18 mouse cellular contexts compared by ENCODE assay signal in genomic region chr6:59264965-59265364, GRCm38 (mm10). TPM values are rescaled to one million over a fixed set of nuclear protein-coding genes. Genes with fewer than 3 reads are reported as not detected.
DNase-seq lines count a peak whose midpoint lies in the region; ATAC-seq and TF ChIP-seq lines count a peak whose summit lies in the region.
"Had no signal": no experiment of that assay in that cellular context is flagged by ENCODE, and none has a peak within 500 bp of the region (broad histone marks: within the 10 kb centered on the region; RNA-seq: fewer than 3 reads in every experiment).

No protein-coding gene starts in this region.

- no peak overlapping the region for H3K4me3 ChIP-seq in left cerebral cortex, adult 2 months

- H3K27ac ChIP-seq in left cerebral cortex, adult 2 months = no peak overlapping the region

- intact Hi-C loops in left cerebral cortex, adult 2 months (cut with DNase I) = no loop called here

- TF ChIP-seq CTCF in left cerebral cortex, adult 2 months (IDR thresholded peaks at IDR 0.05) = no peak

- DNase-seq in frontal cortex, postnatal 36 days (ENCODE audit: low spot score in 2 of 2) = no peak
- peak; percentile 17 for DNase-seq in brain, adult 2 months (ENCODE audit: low read depth, low spot score)
- DNase-seq in left cerebral cortex, adult 2 months (ENCODE audit: extremely low spot score in 1 of 2, low spot score in 2 of 2) = no peak
- DNase-seq: adrenal gland, adult 2 months; adrenal gland, adult 8-10 months; adrenal gland, postnatal 10 days; adrenal gland, postnatal 14 days; adrenal gland, postnatal 25 days; adrenal gland, postnatal 36 days; B cell, adult 2 months; cerebellum, adult 11 months; cerebellum, adult 11-12 months; cerebellum, adult 18-20 months; cerebellum, adult 2 months had no signal

- ATAC-seq in frontal cortex, adult (ENCODE audit: low TSS enrichment) = peak; percentile 79
- ATAC-seq: activated CD4-positive, CD25-positive, alpha-beta regulatory T cell, adult 4 months; CD4-positive, CD25-positive, alpha-beta regulatory T cell, adult 4 months; Patski had no signal

RNA-seq across cellular contexts. Expression of gene Tigd2, which starts 56.3 kb away (rescaled TPM):
- 10 to 100 TPM; 11.1 to 11.9 TPM for total RNA-seq in left cerebral cortex, adult 2 months (2021)
